Mouse (Mus musculus) heart, adult 2 months (tissue): ENCODE data around the gene Fam160a2. TPM values are rescaled to one million over a fixed set of nuclear protein-coding genes. Genes with fewer than 3 reads are reported as not detected.
"Not testable (repeated sequence)": the region's sequence is repeated elsewhere in the genome, so short reads cannot be mapped to it uniquely, and the experiment has no call there.

ENCODE experiments used
- DNase-seq, 2 experiments: peaks; one replicate each; pipeline ENCODE4 v3.0.0; 2021
- H3K27ac ChIP-seq: fragments of 200-600 bp; 2 replicates; pipeline ENCODE4 v1.8.1; 2022
- H3K27me3 ChIP-seq: fragments of 200-500 bp; 2 replicates; pipeline ENCODE4 v1.6.1; 2012; ENCODE audit warnings: mild to moderate bottlenecking, low read length, inconsistent platforms, mixed read lengths; ENCODE audit not compliant: control insufficient read depth, insufficient read depth
- H3K36me3 ChIP-seq: fragments of 200-500 bp; 2 replicates; pipeline ENCODE4 v1.6.1; 2012; ENCODE audit warnings: low read length, inconsistent platforms; ENCODE audit not compliant: control insufficient read depth, insufficient read depth
- H3K4me1 ChIP-seq: fragments of 200-500 bp; 2 replicates; pipeline ENCODE4 v1.6.1; 2011; ENCODE audit warnings: low read length; ENCODE audit not compliant: control insufficient read depth, insufficient read depth
- H3K4me3 ChIP-seq: fragments of 200-600 bp; 2 replicates; pipeline ENCODE4 v1.8.1; 2022
- H3K79me2 ChIP-seq: fragments of 200-500 bp; replicated peaks from 2 replicates; pipeline ENCODE4 v1.6.1; 2012; ENCODE audit warnings: mild to moderate bottlenecking, inconsistent platforms, low read length, moderate library complexity, mixed read lengths; ENCODE audit not compliant: control insufficient read depth, insufficient read depth
- H3K9ac ChIP-seq: fragments of 200-500 bp; 2 replicates; pipeline ENCODE4 v1.6.1; 2012; ENCODE audit warnings: low read depth, mild to moderate bottlenecking, control low read depth, inconsistent platforms, low read length, mixed read lengths
- CTCF ChIP-seq: fragments of 200-600 bp; IDR thresholded peaks from 2 replicates; pipeline ENCODE4 v1.8.1; 2022; ENCODE audit warnings: antibody characterized with exemption, mild to moderate bottlenecking, moderate library complexity
- EP300 ChIP-seq: fragments of 200-500 bp; IDR thresholded peaks from 2 replicates; pipeline ENCODE4 v1.6.1; 2011; ENCODE audit warnings: low read depth, low read length, control low read depth; ENCODE audit not compliant: insufficient read depth
- POLR2A ChIP-seq: fragments of 200-500 bp; IDR thresholded peaks from 2 replicates; pipeline ENCODE4 v1.6.1; 2011; ENCODE audit warnings: mild to moderate bottlenecking, low read depth, low read length, control low read depth; ENCODE audit not compliant: insufficient read depth
- WGBS: fragments of 180-500 bp; shearing (Covaris S2); methylation state at CpG from one replicate; pipeline ENCODE4 v1.1.7; 2018; 5-methylcytosine and 5-hydroxymethylcytosine counted together
- intact Hi-C: fragments of 180-260 bp; cut with DNase I; formaldehyde crosslinking; loops from one replicate; pipeline ENCODE4 v1.15.1; 2025
- polyA plus RNA-seq: library from polyadenylated mRNA; depleted of rRNA; stranded (reverse); fragments of >200 nt; gene quantifications from 2 replicates; pipeline ENCODE4 v1.2.3, GENCODE M21; 2012
- total RNA-seq, 2 experiments: library from RNA; stranded (reverse); gene quantifications; 2 replicates each; pipeline ENCODE4 v1.2.3; 2021

Fam160a2 gene
- total and polyA plus RNA-seq, 3 experiments = 16.0 to 25.4 (median 16.3) TPM

DNA sequence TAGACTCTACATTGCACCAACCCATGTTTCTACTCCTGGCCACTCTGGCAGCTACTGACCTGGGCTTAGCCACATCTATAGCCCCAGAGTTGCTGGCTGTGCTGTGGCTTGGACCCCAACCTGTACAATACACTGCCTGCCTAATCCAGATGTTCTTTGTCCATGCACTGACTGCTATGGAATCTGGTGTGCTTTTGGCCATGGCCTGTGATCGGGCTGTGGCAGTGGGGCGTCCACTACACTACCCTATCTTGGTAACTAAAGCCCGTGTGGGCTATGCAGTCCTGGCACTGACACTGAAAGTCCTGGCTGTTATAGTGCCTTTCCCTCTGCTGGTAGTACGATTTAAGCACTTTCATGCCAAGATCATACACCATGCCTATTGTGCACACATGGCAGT lies 31.3 kb downstream of the Fam160a2 start:
- no peak overlapping the region for H3K9ac ChIP-seq
- no peaks in the 10 kb centered on the region for H3K4me1 ChIP-seq
- intact Hi-C loops = no loop called here
- no peaks in the 10 kb centered on the region for H3K79me2 ChIP-seq
- 92% methylated on average over 4 of the region's 4 CpGs for WGBS
- H3K36me3 ChIP-seq = 0 out of 2 replicates have a peak, but pooled peaks cover 3% of the 10 kb centered on the region
- H3K27ac ChIP-seq = no peak overlapping the region
- no peak for DNase-seq
- no peak for TF ChIP-seq POLR2A
- TF ChIP-seq CTCF = no peak
- TF ChIP-seq EP300 = no peak
- no peaks in the 10 kb centered on the region for H3K27me3 ChIP-seq
- no peak overlapping the region for H3K4me3 ChIP-seq

DNA sequence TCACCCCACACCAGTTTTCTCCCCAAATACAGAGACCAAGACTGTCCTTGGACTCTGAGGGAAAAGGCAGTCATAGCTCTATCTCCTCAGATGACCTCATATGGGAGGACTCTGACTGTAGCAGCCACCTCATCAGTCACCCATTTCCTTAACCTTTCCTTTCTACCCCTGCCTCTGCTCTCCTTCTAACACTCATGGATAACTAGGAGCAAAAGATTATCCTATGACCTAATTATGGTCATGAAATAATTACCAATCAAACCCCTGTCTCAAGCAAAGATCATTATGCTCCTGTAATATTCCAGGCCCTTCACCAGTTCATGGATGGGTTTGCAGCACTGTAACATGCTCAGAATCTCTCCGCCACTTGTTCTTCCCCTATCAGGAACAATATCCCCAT lies 31.9 kb downstream of the Fam160a2 start, which contains the start of gene Olfr692:
Gene Olfr692 (plus strand): TSS at position 301 of the 400 bp plus-strand sequence.
- Histone ChIP-seq H3K36me3 (0 out of 2 replicates have a peak, but pooled peaks cover 2% of the 10 kb centered on the region), H3K79me2 (no peaks in the 10 kb centered on the region), H3K27ac (no peak within 1 kb of the TSS), H3K27me3 (no peaks in the 10 kb centered on the region), H3K4me1 (no peaks in the 10 kb centered on the region), H3K4me3 (no peak within 1 kb of the TSS), H3K9ac (no peak within 1 kb of the TSS)
- WGBS = 70% methylated on average over 1 of the region's 1 CpGs
- intact Hi-C loops = no loop called here
- DNase-seq = no peak
- TF ChIP-seq EP300 (no peak), POLR2A (no peak), CTCF (no peak)

DNA sequence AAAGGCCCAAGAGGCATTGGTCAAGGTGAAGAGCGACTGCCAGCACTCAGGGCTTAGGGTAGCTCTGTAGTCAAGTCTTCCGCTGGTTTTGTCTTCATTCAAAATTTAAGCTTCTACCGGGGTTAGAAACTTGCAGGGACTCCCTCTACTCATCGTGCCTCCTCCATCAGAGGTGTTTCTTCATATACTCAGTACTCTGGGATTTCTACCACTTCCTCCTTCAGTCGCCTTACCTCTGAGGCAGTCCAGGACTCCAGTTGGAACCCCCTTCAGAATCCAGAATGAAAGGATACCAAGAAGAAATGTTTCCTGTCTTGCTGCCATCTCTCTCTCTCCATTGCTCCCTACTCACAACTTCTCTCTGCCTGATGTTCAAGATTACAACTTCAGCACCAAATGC lies 32.6 kb downstream of the Fam160a2 start:
- DNase-seq = no peak
- H3K79me2 ChIP-seq = no peaks in the 10 kb centered on the region
- H3K27ac ChIP-seq = no peak overlapping the region
- H3K4me3 ChIP-seq = no peak overlapping the region
- no peaks in the 10 kb centered on the region for H3K36me3 ChIP-seq
- no peaks in the 10 kb centered on the region for H3K27me3 ChIP-seq
- no peaks in the 10 kb centered on the region for H3K4me1 ChIP-seq
- WGBS = 86% methylated on average over 5 of the region's 5 CpGs
- intact Hi-C loops = no loop called here
- no peak overlapping the region for H3K9ac ChIP-seq
- TF ChIP-seq POLR2A (no peak), EP300 (no peak), CTCF (no peak)

DNA sequence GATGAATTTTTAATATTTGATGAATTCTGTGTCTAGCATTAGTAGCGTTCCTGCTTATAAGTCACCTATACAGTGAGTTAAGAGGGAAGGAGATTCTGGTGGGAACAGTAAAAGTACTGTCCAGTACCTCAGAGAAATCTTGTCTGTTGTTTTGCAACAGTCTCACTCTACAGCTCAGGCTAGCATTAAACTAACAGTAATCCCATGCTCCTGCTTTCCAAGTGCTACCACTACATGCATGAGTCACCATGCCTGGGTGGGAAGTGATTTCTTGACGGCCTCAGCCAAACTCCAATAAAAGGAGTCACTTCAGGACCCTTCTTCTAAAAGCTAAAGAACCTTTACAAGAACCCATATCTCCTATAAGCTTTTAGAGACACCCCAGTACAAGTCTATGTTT lies 38.1 kb downstream of the Fam160a2 start:
- H3K27me3 ChIP-seq = no peaks in the 10 kb centered on the region
- no peak for DNase-seq
- TF ChIP-seq POLR2A (no peak), EP300 (no peak), CTCF (no peak)
- H3K9ac ChIP-seq = no peak overlapping the region
- H3K4me3 ChIP-seq = no peak overlapping the region
- H3K27ac ChIP-seq = no peak overlapping the region
- WGBS = 70% methylated on average over 2 of the region's 2 CpGs
- no peaks in the 10 kb centered on the region for H3K4me1 ChIP-seq
- H3K79me2 ChIP-seq = no peaks in the 10 kb centered on the region
- intact Hi-C loops = loop anchor here (5.0 kb wide), 1 partner anchor 179 kb away; no protein-coding TSS in a partner anchor
- no peaks in the 10 kb centered on the region for H3K36me3 ChIP-seq

DNA sequence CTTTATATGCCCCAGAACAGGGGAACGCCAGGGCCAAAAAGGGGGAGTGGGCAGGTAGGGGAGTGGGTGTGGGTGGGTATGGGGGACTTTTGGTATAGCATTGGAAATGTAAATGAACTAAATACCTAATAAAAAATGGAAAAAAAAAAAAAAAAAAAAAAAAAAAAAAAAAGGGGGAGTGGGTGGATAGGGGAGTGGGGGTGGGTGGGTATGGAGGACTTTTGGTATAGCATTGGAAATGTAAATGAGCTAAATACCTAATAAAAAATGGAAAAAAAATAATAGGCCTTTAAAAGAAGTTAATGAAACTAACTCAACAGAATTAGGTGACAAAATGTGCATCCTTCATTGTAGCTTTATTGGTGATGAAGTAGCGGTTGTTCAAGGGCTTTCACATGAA lies 43.4 kb downstream of the Fam160a2 start:
- H3K9ac ChIP-seq, H3K79me2 ChIP-seq, DNase-seq, H3K4me3 ChIP-seq, H3K4me1 ChIP-seq, H3K27ac ChIP-seq, H3K36me3 ChIP-seq, H3K27me3 ChIP-seq, intact Hi-C loops: not testable (repeated sequence)
- 95% methylated on average over 1 of the region's 2 CpGs for WGBS

DNA sequence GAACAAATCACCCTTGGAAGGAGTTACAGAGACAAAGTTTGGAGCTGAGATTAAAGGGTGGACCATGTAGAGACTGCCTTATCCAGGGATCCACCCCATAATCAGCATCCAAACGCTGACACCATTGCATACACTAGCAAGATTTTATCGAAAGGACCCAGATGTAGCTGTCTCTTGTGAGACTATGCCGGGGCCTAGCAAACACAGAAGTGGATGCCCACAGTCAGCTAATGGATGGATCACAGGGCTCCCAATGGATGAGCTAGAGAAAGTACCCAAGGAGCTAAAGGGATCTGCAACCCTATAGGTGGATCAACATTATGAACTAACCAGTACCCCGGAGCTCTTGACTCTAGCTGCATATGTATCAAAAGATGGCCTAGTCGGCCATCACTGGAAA lies 43.8 kb downstream of the Fam160a2 start:
- intact Hi-C loops, DNase-seq, H3K36me3 ChIP-seq, H3K9ac ChIP-seq, H3K27ac ChIP-seq, H3K4me1 ChIP-seq, H3K79me2 ChIP-seq, H3K27me3 ChIP-seq, H3K4me3 ChIP-seq: not testable (repeated sequence)
- no CpG with 5 or more reads among the region's 5 CpGs for WGBS

DNA sequence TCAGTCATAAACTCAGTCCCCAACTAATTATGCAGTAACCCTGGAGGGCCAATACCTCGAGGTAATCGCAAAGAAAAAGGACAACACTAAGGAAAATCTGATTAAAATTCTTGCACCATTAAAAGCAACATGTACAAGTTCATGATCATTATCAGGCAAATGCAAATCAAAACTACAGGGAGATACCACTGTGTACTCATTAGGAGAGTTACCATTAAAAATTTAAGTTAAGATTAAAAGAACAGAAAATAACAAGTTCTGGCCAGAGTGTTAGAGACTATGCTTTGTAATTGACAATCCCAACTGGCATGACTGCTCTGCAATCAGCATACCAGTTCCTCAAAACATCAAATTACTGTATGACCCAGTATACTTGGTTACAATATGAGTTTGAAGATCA lies 57.1 kb downstream of the Fam160a2 start:
- no peaks in the 10 kb centered on the region for H3K79me2 ChIP-seq
- H3K4me3 ChIP-seq = no peak overlapping the region
- H3K9ac ChIP-seq = no peak overlapping the region
- no peak for DNase-seq
- intact Hi-C loops = no loop called here
- no peaks in the 10 kb centered on the region for H3K36me3 ChIP-seq
- 66% methylated on average over 2 of the region's 2 CpGs for WGBS
- TF ChIP-seq CTCF = no peak
- no peaks in the 10 kb centered on the region for H3K4me1 ChIP-seq
- no peaks in the 10 kb centered on the region for H3K27me3 ChIP-seq
- no peak overlapping the region for H3K27ac ChIP-seq
